Mouse (Mus musculus): ENCODE measurements at regions not wholly inside any gene's neighbourhood (a gene's known extent, or its start where the extent isn't known, plus 50 kb on each side); places are given as distances from the start of the nearest gene placed in this dataset.
A peak's percentile ranks its signal among the peaks of the same experiment; 100 is the strongest.

- TF ChIP-seq CTCF (IDR thresholded peaks at IDR 0.05; ENCODE audit: borderline replicate concordance, insufficient read depth, low read length) (no peak), POLR2A (IDR thresholded peaks at IDR 0.05; ENCODE audit: low read depth, low read length) (no peak)
- Histone ChIP-seq H3K4me1 (ENCODE audit: control insufficient read depth, insufficient read depth, low read length) (no peaks in the 10 kb centered on the region), H3K4me3 (ENCODE audit: insufficient read depth, low read length) (no peak overlapping the region), H3K27ac (ENCODE audit: insufficient read depth, low read length) (no peak overlapping the region)
These were observed 315.7 kb downstream of the Parp8 start for GRCm38 (mm10) chr13:116709671-116710070.

- H3K4me1 ChIP-seq (ENCODE audit: control insufficient read depth, insufficient read depth, low read length): no peaks in the 10 kb centered on the region
- TF ChIP-seq CTCF (IDR thresholded peaks at IDR 0.05; ENCODE audit: borderline replicate concordance, insufficient read depth, low read length): no peak
- no peak for TF ChIP-seq POLR2A (IDR thresholded peaks at IDR 0.05; ENCODE audit: low read depth, low read length)
These were observed 316.5 kb downstream of the Parp8 start for GRCm38 (mm10) chr13:116708846-116709245.

GRCm38 (mm10) chr13:116708456-116708780 is 316.9 kb downstream of the Parp8 start:
- no peak overlapping the region for H3K4me3 ChIP-seq (ENCODE audit: insufficient read depth, low read length)
- no peak overlapping the region for H3K27ac ChIP-seq (ENCODE audit: insufficient read depth, low read length)
- TF ChIP-seq POLR2A (IDR thresholded peaks at IDR 0.05; ENCODE audit: low read depth, low read length): no peak
- TF ChIP-seq CTCF (IDR thresholded peaks at IDR 0.05; ENCODE audit: borderline replicate concordance, insufficient read depth, low read length): no peak
- H3K4me1 ChIP-seq (ENCODE audit: control insufficient read depth, insufficient read depth, low read length): no peaks in the 10 kb centered on the region

More at GRCm38 (mm10) chr13:116708846-116709245, 316.5 kb downstream of the Parp8 start:
- Histone ChIP-seq H3K27ac (ENCODE audit: insufficient read depth, low read length) (no peak overlapping the region), H3K4me3 (ENCODE audit: insufficient read depth, low read length) (no peak overlapping the region)

- no peaks in the 10 kb centered on the region for H3K4me1 ChIP-seq (ENCODE audit: control insufficient read depth, insufficient read depth, low read length)
- H3K4me3 ChIP-seq (ENCODE audit: insufficient read depth, low read length): no peak overlapping the region
- TF ChIP-seq CTCF (IDR thresholded peaks at IDR 0.05; ENCODE audit: borderline replicate concordance, insufficient read depth, low read length) (no peak), POLR2A (IDR thresholded peaks at IDR 0.05; ENCODE audit: low read depth, low read length) (no peak)
- H3K27ac ChIP-seq (ENCODE audit: insufficient read depth, low read length): no peak overlapping the region
These were observed 317.5 kb downstream of the Parp8 start for GRCm38 (mm10) chr13:116707621-116708455.

GRCm38 (mm10) chr13:116706401-116707330 is 318.7 kb downstream of the Parp8 start:
- TF ChIP-seq POLR2A (IDR thresholded peaks at IDR 0.05; ENCODE audit: low read depth, low read length) (no peak), CTCF (IDR thresholded peaks at IDR 0.05; ENCODE audit: borderline replicate concordance, insufficient read depth, low read length) (no peak)
- no peak overlapping the region for H3K4me3 ChIP-seq (ENCODE audit: insufficient read depth, low read length)
- H3K27ac ChIP-seq (ENCODE audit: insufficient read depth, low read length): no peak overlapping the region
- no peaks in the 10 kb centered on the region for H3K4me1 ChIP-seq (ENCODE audit: control insufficient read depth, insufficient read depth, low read length)

GRCm38 (mm10) chr13:116705611-116706386 is 319.5 kb downstream of the Parp8 start:
- TF ChIP-seq CTCF (IDR thresholded peaks at IDR 0.05; ENCODE audit: borderline replicate concordance, insufficient read depth, low read length) (no peak), POLR2A (IDR thresholded peaks at IDR 0.05; ENCODE audit: low read depth, low read length) (no peak)
- H3K27ac ChIP-seq (ENCODE audit: insufficient read depth, low read length): no peak overlapping the region
- H3K4me3 ChIP-seq (ENCODE audit: insufficient read depth, low read length): peak overlapping the region; percentile 27; the same call in 1 of the 2 replicates
- H3K4me1 ChIP-seq (ENCODE audit: control insufficient read depth, insufficient read depth, low read length): no peaks in the 10 kb centered on the region

GRCm38 (mm10) chr13:116688714-116689113 is 336.6 kb downstream of the Parp8 start:
- no peak overlapping the region for H3K27ac ChIP-seq (ENCODE audit: insufficient read depth, low read length)
- H3K4me1 ChIP-seq (ENCODE audit: control insufficient read depth, insufficient read depth, low read length): no peaks in the 10 kb centered on the region
- no peak overlapping the region for H3K4me3 ChIP-seq (ENCODE audit: insufficient read depth, low read length)
- TF ChIP-seq CTCF (IDR thresholded peaks at IDR 0.05; ENCODE audit: borderline replicate concordance, insufficient read depth, low read length): no peak
- TF ChIP-seq POLR2A (IDR thresholded peaks at IDR 0.05; ENCODE audit: low read depth, low read length): no peak
